Mouse (Mus musculus): ENCODE measurements around the gene Tmem115. TPM values are rescaled to one million over a fixed set of nuclear protein-coding genes. Genes with fewer than 3 reads are reported as not detected.

The Tmem115 gene
- total and polyA plus RNA-seq, 3 experiments, result 43.2 to 96.5 (median 48.1) TPM

Other genes with a start within 250 kb of the Tmem115 start
- gene Mapkapk3, start 244.1 kb upstream of the Tmem115 start, total RNA-seq (2021), result 10 to 100 TPM; 27.9 to 69.9 TPM
- 30.9 and 41.7 TPM in 2 replicates for gene Mapkapk3, start 244.1 kb upstream of the Tmem115 start, polyA plus RNA-seq (2012; rRNA removed)
- gene Cish, start 237.9 kb upstream of the Tmem115 start, total RNA-seq (2021), result 10 to 100 TPM; 13.9 to 18.6 TPM
- gene Cish, start 237.9 kb upstream of the Tmem115 start, polyA plus RNA-seq (2012; rRNA removed), result 33.3 and 34.8 TPM in 2 replicates
- 10 to 100 TPM; 17.5 to 17.7 TPM for gene Hemk1, start 195.6 kb upstream of the Tmem115 start, total RNA-seq (2021)
- 23.5 and 25.5 TPM in 2 replicates for gene Hemk1, start 195.6 kb upstream of the Tmem115 start, polyA plus RNA-seq (2012; rRNA removed)
- gene 6430571L13Rik, start 193.3 kb upstream of the Tmem115 start, total RNA-seq (2021), result 1 to 10 TPM in 1 of 2 experiments, under 1 TPM in 1; 0.69 to 1.9 TPM
- gene 6430571L13Rik, start 193.3 kb upstream of the Tmem115 start, polyA plus RNA-seq (2012; rRNA removed), result 1.3 and 1.4 TPM in 2 replicates
- gene Cacna2d2, start 134.3 kb upstream of the Tmem115 start, total RNA-seq (2021), result 1 to 10 TPM; 6.9 to 7.1 TPM
- gene Cacna2d2, start 134.3 kb upstream of the Tmem115 start, polyA plus RNA-seq (2012; rRNA removed), result 12.1 and 14.7 TPM in 2 replicates
- gene Cyb561d2, start 8.2 kb downstream of the Tmem115 start, total RNA-seq (2021), result 10 to 100 TPM; 14.6 to 22.0 TPM
- gene Cyb561d2, start 8.2 kb downstream of the Tmem115 start, polyA plus RNA-seq (2012; rRNA removed), result 59.1 and 68.0 TPM in 2 replicates
- gene Nprl2, start 8.3 kb downstream of the Tmem115 start, total RNA-seq (2021), result 10 to 100 TPM; 27.9 to 31.5 TPM
- gene Nprl2, start 8.3 kb downstream of the Tmem115 start, polyA plus RNA-seq (2012; rRNA removed), result 24.2 and 31.9 TPM in 2 replicates
- gene Zmynd10, start 13.4 kb downstream of the Tmem115 start, total RNA-seq (2021), result under 1 TPM; 0.45 to 0.52 TPM
- gene Zmynd10, start 13.4 kb downstream of the Tmem115 start, polyA plus RNA-seq (2012; rRNA removed), result 0.37 and 0.61 TPM in 2 replicates
- gene Rassf1, start 17.6 kb downstream of the Tmem115 start, total RNA-seq (2021), result 10 to 100 TPM; 15.5 to 18.6 TPM
- 15.3 and 16.7 TPM in 2 replicates for gene Rassf1, start 17.6 kb downstream of the Tmem115 start, polyA plus RNA-seq (2012; rRNA removed)
- 10 to 100 TPM; 52.2 to 57.5 TPM for gene Tusc2, start 29.3 kb downstream of the Tmem115 start, total RNA-seq (2021)
- 88.2 and 94.1 TPM in 2 replicates for gene Tusc2, start 29.3 kb downstream of the Tmem115 start, polyA plus RNA-seq (2012; rRNA removed)
- 10 to 100 TPM; 36.8 to 52.8 TPM for gene Hyal2, start 34.0 kb downstream of the Tmem115 start, total RNA-seq (2021)
- gene Hyal2, start 34.0 kb downstream of the Tmem115 start, polyA plus RNA-seq (2012; rRNA removed), result 92.1 and 102 TPM in 2 replicates
- 10 to 100 TPM; 13.7 to 15.2 TPM for gene Hyal1, start 43.0 kb downstream of the Tmem115 start, total RNA-seq (2021)
- 6.3 and 7.0 TPM in 2 replicates for gene Hyal1, start 43.0 kb downstream of the Tmem115 start, polyA plus RNA-seq (2012; rRNA removed)
- 10 to 100 TPM; 15.9 to 19.2 TPM for gene Naa80, start 44.9 kb downstream of the Tmem115 start, total RNA-seq (2021)
- gene Naa80, start 44.9 kb downstream of the Tmem115 start, polyA plus RNA-seq (2012; rRNA removed), result 111 TPM in 2 replicates
- 1 to 10 TPM; 1.3 to 1.4 TPM for gene Hyal3, start 46.9 kb downstream of the Tmem115 start, total RNA-seq (2021)
- 1.8 and 2.2 TPM in 2 replicates for gene Hyal3, start 46.9 kb downstream of the Tmem115 start, polyA plus RNA-seq (2012; rRNA removed)
- gene Ifrd2, start 53.7 kb downstream of the Tmem115 start, total RNA-seq (2021), result 10 to 100 TPM; 36.0 to 41.7 TPM
- gene Ifrd2, start 53.7 kb downstream of the Tmem115 start, polyA plus RNA-seq (2012; rRNA removed), result 67.3 and 80.0 TPM in 2 replicates
- 1 to 10 TPM; 3.7 to 4.1 TPM for gene Sema3b, start 75.3 kb downstream of the Tmem115 start, total RNA-seq (2021)
- gene Sema3b, start 75.3 kb downstream of the Tmem115 start, polyA plus RNA-seq (2012; rRNA removed), result 8.3 and 10.4 TPM in 2 replicates
- gene Gnai2, start 101.4 kb downstream of the Tmem115 start, total RNA-seq (2021), result 100 to 1,000 TPM; 198 to 278 TPM
- 330 and 345 TPM in 2 replicates for gene Gnai2, start 101.4 kb downstream of the Tmem115 start, polyA plus RNA-seq (2012; rRNA removed)
- 1 to 10 TPM in 1 of 2 experiments, under 1 TPM in 1; 0.48 to 2.7 TPM for gene Slc38a3, start 135.6 kb downstream of the Tmem115 start, total RNA-seq (2021)
- gene Slc38a3, start 135.6 kb downstream of the Tmem115 start, polyA plus RNA-seq (2012; rRNA removed), result 1.7 and 4.1 TPM in 2 replicates
- gene Gnat1, start 145.8 kb downstream of the Tmem115 start, total RNA-seq (2021), result under 1 TPM in 1 of 2 experiments, not detected in 1; 0.37 TPM
- 0.10 and 0.16 TPM in 2 replicates for gene Gnat1, start 145.8 kb downstream of the Tmem115 start, polyA plus RNA-seq (2012; rRNA removed)
- 10 to 100 TPM; 27.2 to 34.8 TPM for gene Sema3f, start 176.5 kb downstream of the Tmem115 start, total RNA-seq (2021)
- 95.1 and 106 TPM in 2 replicates for gene Sema3f, start 176.5 kb downstream of the Tmem115 start, polyA plus RNA-seq (2012; rRNA removed)
- gene Rbm5, start 237.1 kb downstream of the Tmem115 start, total RNA-seq (2021), result 100 to 1,000 TPM in 1 of 2 experiments, 10 to 100 TPM in 1; 67.1 to 124 TPM
- 61.7 and 67.8 TPM in 2 replicates for gene Rbm5, start 237.1 kb downstream of the Tmem115 start, polyA plus RNA-seq (2012; rRNA removed)